Mouse (Mus musculus) left cerebral cortex, adult 18-20 months (tissue): ENCODE measurements at regions not wholly inside any gene's neighbourhood (a gene's known extent, or its start where the extent isn't known, plus 50 kb on each side); places are given as distances from the start of the nearest gene placed in this dataset.

Source experiments
- DNase-seq, 2 experiments: peaks; one replicate each; pipeline ENCODE4 v3.0.0; 2021 to 2022; ENCODE audit warnings: low spot score in 2 of 2, mixed read lengths in 1 of 2

DNA sequence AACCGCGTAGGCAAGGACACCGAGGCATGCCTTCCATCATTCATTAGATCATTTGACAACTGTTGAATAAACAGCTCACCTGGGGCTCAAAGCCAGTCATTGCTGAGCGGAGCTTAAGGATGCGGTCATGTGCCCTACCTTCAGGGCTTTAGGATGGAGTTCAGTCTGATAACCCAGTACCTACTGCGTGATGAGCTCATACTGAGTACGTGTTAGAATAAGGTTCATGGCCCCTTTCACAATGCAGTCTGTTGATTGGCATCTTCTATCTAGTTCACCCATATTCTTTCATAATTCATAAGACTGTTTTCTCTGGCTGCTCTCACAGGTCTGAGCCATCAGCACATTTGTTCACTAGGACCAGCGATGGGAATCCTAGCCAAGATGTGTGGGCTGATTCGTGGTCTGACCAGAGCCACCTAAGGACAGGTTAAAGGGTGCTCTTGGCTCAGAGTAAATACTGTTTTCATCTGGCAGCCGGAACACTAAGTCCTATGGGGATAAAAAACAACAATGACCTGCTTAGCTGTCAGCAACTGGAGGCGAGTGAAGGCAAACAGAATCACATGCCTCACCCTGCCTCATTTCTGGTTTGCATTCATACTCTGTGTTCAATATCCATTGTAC, 71.4 kb upstream of the Elovl5 start:
- no peak for DNase-seq

DNA sequence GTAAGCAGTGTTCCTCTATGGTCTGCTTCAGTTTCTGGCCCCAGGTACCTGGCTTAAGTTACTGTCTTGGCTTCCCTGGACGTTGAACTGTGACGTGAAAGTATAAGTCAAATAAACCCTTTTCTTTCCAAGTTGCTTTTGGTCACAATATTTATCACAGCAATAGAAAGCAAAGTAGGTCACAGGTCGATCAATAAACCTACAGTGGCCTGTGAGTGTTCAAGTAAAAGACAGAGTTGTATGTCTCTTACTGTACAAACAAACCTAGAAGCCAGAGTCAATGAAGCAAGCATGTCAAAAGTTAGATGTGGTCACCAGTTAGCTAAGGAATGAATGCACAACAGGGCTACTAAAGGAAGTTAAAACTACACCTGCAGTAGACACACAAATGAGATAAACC, 68.6 kb upstream of the Elovl5 start:
- DNase-seq = no peak

DNA sequence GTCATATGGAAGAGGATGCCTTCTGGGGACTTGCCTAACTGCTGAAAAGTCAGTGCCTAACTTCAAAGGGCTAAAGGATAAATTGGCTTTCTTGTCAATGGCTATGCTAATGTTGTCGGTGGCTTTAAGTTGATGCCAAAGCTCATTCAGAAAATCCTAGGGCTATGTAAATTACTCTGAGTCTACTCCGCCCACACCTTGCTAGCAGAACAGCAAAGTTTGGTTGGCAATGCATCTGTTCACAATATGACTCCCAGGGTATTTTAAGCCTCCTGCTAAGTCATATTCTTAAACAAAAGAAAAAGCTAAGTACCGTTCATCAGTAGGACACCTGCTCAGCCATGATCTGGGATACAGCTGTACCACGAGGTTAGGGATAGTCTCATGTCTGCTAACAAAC, 67.8 kb upstream of the Elovl5 start:
- DNase-seq = peak; percentile 12 to 32

GRCm38 (mm10) chr9:77851336-77851735, 65.8 kb upstream of the Elovl5 start:
- no peak for DNase-seq

GRCm38 (mm10) chr9:77857091-77858058, 59.8 kb upstream of the Elovl5 start:
- no peak for DNase-seq

DNA sequence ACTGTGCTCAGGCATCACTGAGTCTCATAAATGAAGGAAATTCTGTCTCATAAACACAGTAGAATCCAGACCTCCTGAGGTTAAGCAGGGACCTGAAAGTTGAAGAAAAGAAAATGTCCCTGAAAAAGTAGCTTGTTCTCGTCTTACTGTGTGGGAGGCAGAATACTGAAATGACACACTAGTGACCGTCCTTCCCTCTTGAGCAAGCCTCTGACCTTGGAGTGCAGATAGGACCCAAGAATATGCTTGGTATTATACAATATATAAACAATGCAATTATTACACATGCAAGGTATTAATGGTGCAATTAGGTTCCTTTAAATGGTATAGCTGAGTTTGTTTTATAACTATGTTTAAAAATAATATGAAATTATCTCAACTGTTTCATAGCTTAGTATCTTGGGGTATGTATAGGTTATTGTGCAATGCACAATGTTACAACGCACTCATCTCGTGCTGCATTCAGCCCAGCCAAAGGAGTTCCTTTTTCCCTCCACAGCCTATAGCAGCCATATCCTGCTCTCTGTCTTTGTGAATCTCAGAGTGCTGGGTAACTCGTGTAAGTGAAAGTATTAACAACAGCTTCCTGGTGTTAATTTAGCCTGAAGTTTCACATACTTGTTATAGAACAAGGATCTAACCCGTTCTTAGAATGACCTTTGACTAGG, 58.9 kb upstream of the Elovl5 start:
- DNase-seq = no peak
